Mouse (Mus musculus): ENCODE measurements around the gene Timm17a. TPM values are rescaled to one million over a fixed set of nuclear protein-coding genes. Genes with fewer than 3 reads are reported as not detected.

Timm17a gene
- total RNA-seq, 2 experiments from 2014 or later = 220 to 243 TPM

Other genes starting within 250 kb of the Timm17a start
- 1 to 10 TPM in 1 of 2 experiments, under 1 TPM in 1; 0.88 to 1.1 TPM for gene Lgr6, start 208.5 kb downstream of the Timm17a start, total RNA-seq (2021)
- gene Ptpn7, start 181.1 kb downstream of the Timm17a start, total RNA-seq (2021) = under 1 TPM; 0.18 to 0.41 TPM
- 10 to 100 TPM; 25.1 to 26.8 TPM for gene Arl8a, start 167.0 kb downstream of the Timm17a start, total RNA-seq (2021)
- gene Gpr37l1, start 146.1 kb downstream of the Timm17a start, total RNA-seq (2021) = 1 to 10 TPM in 1 of 2 experiments, under 1 TPM in 1; 0.78 to 2.5 TPM
- under 1 TPM in 1 of 2 experiments, not detected in 1; 0.27 TPM for gene Elf3, start 55.2 kb downstream of the Timm17a start, total RNA-seq (2021)
- gene Rnpep, start 29.7 kb downstream of the Timm17a start, total RNA-seq (2021) = 10 to 100 TPM; 10.4 TPM
- 1 to 10 TPM; 2.7 to 3.3 TPM for gene Lmod1, start 11.0 kb upstream of the Timm17a start, total RNA-seq (2021)
- gene Shisa4, start 61.5 kb upstream of the Timm17a start, total RNA-seq (2021) = 100 to 1,000 TPM; 223 to 271 TPM
- gene Ipo9, start 116.7 kb upstream of the Timm17a start, total RNA-seq (2021) = 10 to 100 TPM; 36.6 to 37.4 TPM